Mouse (Mus musculus): Measurements from ENCODE around the gene Anks3. TPM values are rescaled to one million over a fixed set of nuclear protein-coding genes. Genes with fewer than 3 reads are reported as not detected.

Anks3 gene
- 81.4 TPM for polyA plus RNA-seq (2017; shearing (Covaris generic))

DNA sequence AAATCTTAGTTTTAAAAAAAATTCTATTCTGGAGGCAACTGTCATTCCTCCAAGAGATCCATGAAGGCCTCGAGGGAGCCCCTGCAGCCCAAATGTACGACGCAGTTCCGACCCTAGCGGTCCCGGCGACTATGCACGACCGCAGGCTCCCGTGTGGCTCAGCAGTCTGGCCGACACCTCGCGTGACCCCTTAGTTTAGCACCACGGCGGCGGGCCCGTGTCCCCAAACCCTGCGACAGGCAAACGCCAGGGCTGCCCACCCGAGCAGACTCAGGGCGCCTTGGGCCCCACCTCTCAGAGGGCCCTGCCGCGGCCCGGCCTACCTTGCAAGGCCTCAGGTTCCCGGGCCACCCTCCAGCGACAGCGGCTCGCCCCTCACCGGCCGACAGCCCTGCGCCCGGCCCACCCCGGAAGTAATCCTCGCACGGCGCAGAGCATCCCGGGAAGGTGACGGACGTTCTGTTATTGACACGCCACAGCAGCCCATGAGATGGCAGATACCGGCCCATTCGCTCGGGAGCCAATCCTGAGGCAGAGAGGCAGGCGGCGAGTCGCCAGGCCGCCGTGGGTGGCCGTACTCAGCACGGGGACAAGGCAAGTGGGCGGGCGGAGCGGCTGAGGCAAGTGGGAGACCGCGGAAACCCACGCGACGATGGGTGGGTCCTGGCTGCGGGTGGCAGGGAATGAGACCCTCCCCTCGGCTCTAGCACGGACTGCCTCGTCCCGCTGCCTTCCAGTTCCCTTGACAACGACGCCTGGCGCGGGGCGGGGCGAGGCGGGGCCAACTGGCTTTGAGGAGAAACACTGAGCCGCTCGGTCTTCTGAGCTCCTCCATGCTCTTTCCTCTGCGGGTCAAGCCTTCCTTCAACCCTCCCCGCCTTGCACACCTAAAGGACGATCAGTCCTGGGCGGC, at the start of gene Anks3:
TSS of gene Anks3 (minus strand) at position 409 of the 913 bp plus-strand sequence.

DNA sequence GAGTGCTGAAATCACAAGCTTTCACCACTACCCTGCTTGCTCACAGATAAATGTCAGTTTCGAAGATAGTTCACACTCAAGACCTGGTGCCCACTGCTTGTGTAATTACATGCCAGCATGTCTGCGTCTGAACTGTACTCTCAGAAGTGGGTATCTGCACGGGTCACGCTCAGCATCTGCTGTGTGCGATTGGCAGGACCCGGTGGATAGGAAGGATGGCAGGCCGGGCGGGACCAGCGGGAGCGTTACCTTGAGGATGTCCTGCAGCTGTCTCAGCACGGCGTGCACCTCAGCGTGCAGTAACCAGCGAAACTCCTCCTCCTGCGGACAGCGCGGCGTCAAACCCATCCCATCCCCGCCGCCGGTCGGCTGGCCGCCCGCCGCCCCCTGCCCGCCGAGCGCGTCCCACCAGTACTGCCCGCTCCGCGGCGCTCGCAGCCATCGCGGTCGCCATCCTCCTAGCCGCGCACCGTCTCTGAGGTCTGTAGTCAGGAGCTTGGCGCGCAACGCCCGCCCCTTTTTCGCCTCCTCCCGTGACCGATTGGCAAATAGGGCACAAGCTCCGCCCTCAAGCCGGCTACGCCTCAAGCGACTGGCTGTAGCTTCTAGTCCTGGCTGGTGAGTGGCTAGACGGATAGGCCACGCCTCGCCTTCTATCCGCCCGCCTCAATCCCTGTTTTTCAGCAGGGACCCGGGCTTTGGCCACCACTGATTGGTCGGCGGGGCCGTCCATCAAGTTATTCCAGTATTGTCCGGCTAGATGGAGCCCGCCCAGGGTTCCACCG, 49.2 kb upstream of the Anks3 start, which contains the start of gene Rogdi:
TSS of gene Rogdi (minus strand) at position 500 of the 785 bp plus-strand sequence.

DNA sequence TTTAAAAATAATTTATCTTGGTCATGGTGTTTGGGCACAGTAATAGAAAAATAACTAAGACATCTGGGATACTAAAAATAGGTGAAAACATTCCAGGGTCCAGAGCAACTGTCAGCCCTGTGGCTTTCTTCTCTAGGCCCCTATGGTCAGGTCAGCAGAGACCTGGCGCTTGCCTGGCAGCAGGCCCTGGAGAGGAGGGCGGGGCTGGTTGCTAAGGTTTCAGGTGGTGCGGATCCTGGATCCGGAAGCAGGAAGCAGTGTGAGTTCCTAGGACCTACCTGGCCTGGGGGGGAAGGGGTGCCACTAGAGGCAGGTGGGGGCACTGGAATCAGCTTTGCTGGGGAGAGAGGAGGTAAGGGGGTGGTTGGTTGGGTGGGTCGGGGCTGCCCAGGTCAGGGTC, 43.1 kb upstream of the Anks3 start, which contains the start of gene Smim22:
TSS of gene Smim22 (plus strand) at position 222 of the 400 bp plus-strand sequence.

DNA sequence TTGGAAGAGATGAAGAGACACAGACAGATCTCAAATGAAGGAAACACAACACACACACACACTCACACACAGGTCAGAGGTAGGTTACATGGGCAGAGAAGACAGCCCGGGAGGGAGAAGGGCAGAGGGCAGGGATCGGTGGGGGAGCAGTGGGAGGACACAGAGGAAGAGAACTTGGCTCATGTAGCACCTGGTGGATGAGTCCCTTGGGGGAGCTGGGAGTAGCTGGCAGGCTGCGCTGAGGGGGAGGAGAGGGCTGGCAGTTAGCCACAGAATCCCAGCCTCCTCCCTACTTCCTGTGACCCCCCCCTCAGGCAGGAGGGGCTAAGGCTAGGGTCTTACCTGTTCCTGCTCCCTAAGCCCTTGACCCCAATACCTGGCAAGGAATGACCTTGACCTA, 33.5 kb upstream of the Anks3 start, which contains the start of gene Sept12:
TSS of gene Sept12 (minus strand) at position 300 of the 400 bp plus-strand sequence.

DNA sequence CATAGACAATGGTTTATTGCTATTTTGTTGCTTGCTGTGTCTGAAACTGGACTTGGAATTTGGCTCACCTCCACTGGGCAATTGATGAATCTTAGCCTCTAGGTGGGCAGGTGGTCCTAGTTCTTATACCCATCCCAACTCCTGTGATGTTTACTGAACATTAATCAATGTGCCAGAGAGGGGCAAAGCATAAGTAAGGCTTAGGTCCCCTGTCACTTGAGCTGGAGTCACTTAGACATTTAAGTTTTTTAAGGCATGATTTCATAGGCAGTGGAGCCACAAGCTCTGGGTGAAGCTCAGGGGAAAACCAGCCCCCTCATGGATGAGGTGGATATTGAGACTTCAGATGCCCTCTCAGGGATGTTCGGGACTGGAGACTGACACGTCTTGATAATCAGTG, 25.5 kb downstream of the Anks3 start, which contains the start of gene Nudt16l1:
TSS of gene Nudt16l1 (plus strand) at position 301 of the 400 bp plus-strand sequence.

Other genes with a start within 250 kb of the Anks3 start
- gene Nmral1, start 244.8 kb downstream of the Anks3 start, polyA plus RNA-seq (2017; shearing (Covaris generic)), result 8.1 TPM
- 93.0 TPM for gene Hmox2, start 237.8 kb downstream of the Anks3 start, polyA plus RNA-seq (2017; shearing (Covaris generic))
- 49.0 TPM for gene Cdip1, start 173.9 kb downstream of the Anks3 start, polyA plus RNA-seq (2017; shearing (Covaris generic))
- 0.38 TPM for gene 4930562C15Rik, start 128.8 kb downstream of the Anks3 start, polyA plus RNA-seq (2017; shearing (Covaris generic))
- gene Ubald1, start 83.9 kb downstream of the Anks3 start, polyA plus RNA-seq (2017; shearing (Covaris generic)), result 54.5 TPM
- gene Mgrn1, start 78.0 kb downstream of the Anks3 start, polyA plus RNA-seq (2017; shearing (Covaris generic)), result 67.8 TPM
- gene Nudt16l1, start 25.4 kb downstream of the Anks3 start, polyA plus RNA-seq (2017; shearing (Covaris generic)), result 146 TPM
- gene Sept12, start 33.6 kb upstream of the Anks3 start, polyA plus RNA-seq (2017; shearing (Covaris generic)), result 0.07 TPM
- gene Smim22, start 43.1 kb upstream of the Anks3 start, polyA plus RNA-seq (2017; shearing (Covaris generic)), result not detected
- 19.7 TPM for gene Rogdi, start 49.3 kb upstream of the Anks3 start, polyA plus RNA-seq (2017; shearing (Covaris generic))
- gene Glyr1, start 85.7 kb upstream of the Anks3 start, polyA plus RNA-seq (2017; shearing (Covaris generic)), result 160 TPM
- gene Ubn1, start 85.9 kb upstream of the Anks3 start, polyA plus RNA-seq (2017; shearing (Covaris generic)), result 43.5 TPM
- 0.02 TPM for gene Ppl, start 168.2 kb upstream of the Anks3 start, polyA plus RNA-seq (2017; shearing (Covaris generic))
- gene Sec14l5, start 182.9 kb upstream of the Anks3 start, polyA plus RNA-seq (2017; shearing (Covaris generic)), result not detected
- 51.0 TPM for gene Nagpa, start 239.8 kb upstream of the Anks3 start, polyA plus RNA-seq (2017; shearing (Covaris generic))

Measured in CD4-positive, CD25-positive, alpha-beta regulatory T cell (primary cell).